Mouse (Mus musculus) MEL (cell line): ENCODE results near the gene Bloc1s5. TPM values are rescaled to one million over a fixed set of nuclear protein-coding genes. Genes with fewer than 3 reads are reported as not detected.

ENCODE experiments used
- DNase-seq: peaks from one replicate; pipeline ENCODE4 v3.0.0; 2011; ENCODE audit warnings: low read depth, low spot score
- H3K27ac ChIP-seq: 2 replicates; pipeline ENCODE4 v1.5.1; 2012; ENCODE audit warnings: low read depth, mild to moderate bottlenecking, control low read depth, low read length, moderate library complexity; ENCODE audit not compliant: control insufficient read depth
- H3K27me3 ChIP-seq, 2 experiments: fragments of 150-350 bp in 1 of 2; sonication (generic) in 1 of 2; 2 replicates each; pipeline ENCODE4 v1.6.1; 2012; ENCODE audit warnings: low read length in 2 of 2, mild to moderate bottlenecking in 2 of 2, improper control_type of control experiment in 1 of 2, moderate library complexity in 1 of 2; ENCODE audit not compliant: insufficient read depth in 2 of 2, control insufficient read depth in 1 of 2
- H3K36me3 ChIP-seq, 2 experiments: 2 replicates each; pipeline ENCODE4 v1.6.1; 2012 to 2014; ENCODE audit warnings: low read length in 2 of 2, improper control_type of control experiment in 1 of 2, inconsistent platforms in 1 of 2, mild to moderate bottlenecking in 1 of 2; ENCODE audit not compliant: insufficient read depth in 2 of 2, control insufficient read depth in 1 of 2
- H3K4me1 ChIP-seq, 2 experiments: fragments of 150-350 bp in 1 of 2; sonication (generic) in 1 of 2; 2 replicates each; pipeline ENCODE4 v1.6.1; 2012; ENCODE audit warnings: low read length in 2 of 2, improper control_type of control experiment in 1 of 2, mild to moderate bottlenecking in 1 of 2; ENCODE audit not compliant: insufficient read depth in 2 of 2, control insufficient read depth in 1 of 2
- H3K4me3 ChIP-seq, 2 experiments: fragments of 150-350 bp in 1 of 2; sonication (generic) in 1 of 2; 2 replicates each; pipeline ENCODE4 v1.5.1; 2012; ENCODE audit warnings: low read depth in 2 of 2, low read length in 2 of 2, mild to moderate bottlenecking in 2 of 2, moderate library complexity in 2 of 2, control low read depth in 1 of 2, improper control_type of control experiment in 1 of 2; ENCODE audit not compliant: control insufficient read depth in 1 of 2, insufficient read depth in 1 of 2
- H3K79me2 ChIP-seq: 2 replicates; pipeline ENCODE4 v1.6.1; 2012; ENCODE audit warnings: mild to moderate bottlenecking, low read length, moderate library complexity; ENCODE audit not compliant: control insufficient read depth, poor library complexity, insufficient read depth
- H3K9ac ChIP-seq: 2 replicates; pipeline ENCODE4 v1.6.1; 2012; ENCODE audit warnings: low read depth, mild to moderate bottlenecking, control low read depth, low read length, moderate library complexity; ENCODE audit not compliant: control insufficient read depth, poor library complexity, severe bottlenecking
- H3K9me3 ChIP-seq: fragments of 150-350 bp; sonication (generic); replicated peaks from 2 replicates; pipeline ENCODE4 v1.6.1; 2012; ENCODE audit warnings: mild to moderate bottlenecking, low read length, improper control_type of control experiment, moderate library complexity; ENCODE audit not compliant: insufficient read depth
- CHD1 ChIP-seq: IDR thresholded peaks from 2 replicates; pipeline ENCODE4 v1.6.1; 2012; ENCODE audit warnings: low read depth, mild to moderate bottlenecking, inconsistent platforms, low read length, improper control_type of control experiment
- CTCF ChIP-seq, 3 experiments: IDR thresholded peaks in 2 of 3; conservative IDR thresholded peaks in 1 of 3; 2 replicates each; pipeline ENCODE4 v1.5.1; 2011 to 2012; ENCODE audit warnings: low read length in 3 of 3, low read depth in 2 of 3, mild to moderate bottlenecking in 2 of 3, improper control_type of control experiment in 1 of 3, inconsistent platforms in 1 of 3, mixed read lengths in 1 of 3, moderate library complexity in 1 of 3; ENCODE audit not compliant: control insufficient read depth in 1 of 3, insufficient read depth in 1 of 3, poor library complexity in 1 of 3, severe bottlenecking in 1 of 3
- ELF1 ChIP-seq: IDR thresholded peaks from 2 replicates; pipeline ENCODE4 v1.6.1; 2014; ENCODE audit warnings: low read depth, mild to moderate bottlenecking, inconsistent platforms, low read length, improper control_type of control experiment, moderate library complexity
- EP300 ChIP-seq, 2 experiments: IDR thresholded peaks; 2 replicates each; pipeline ENCODE4 v1.6.1; 2011; ENCODE audit warnings: improper control_type of control experiment in 2 of 2, low read length in 2 of 2, low read depth in 1 of 2, mild to moderate bottlenecking in 1 of 2
- ETS1 ChIP-seq: IDR thresholded peaks from 2 replicates; pipeline ENCODE4 v1.6.1; 2012; ENCODE audit warnings: low read depth, mild to moderate bottlenecking, inconsistent platforms, low read length, improper control_type of control experiment, moderate library complexity
- GATA1 ChIP-seq: IDR thresholded peaks from 2 replicates; pipeline ENCODE4 v1.6.1; 2011; ENCODE audit warnings: low read depth, low read length, improper control_type of control experiment
- HCFC1 ChIP-seq: IDR thresholded peaks from 2 replicates; pipeline ENCODE4 v1.6.1; 2012; ENCODE audit warnings: low read depth, mild to moderate bottlenecking, inconsistent platforms, low read length, improper control_type of control experiment, moderate library complexity
- JUND ChIP-seq: IDR thresholded peaks from 2 replicates; pipeline ENCODE4 v1.6.1; 2011; ENCODE audit warnings: low read depth, mild to moderate bottlenecking, improper control_type of control experiment, low read length
- MAFK ChIP-seq: IDR thresholded peaks from 2 replicates; pipeline ENCODE4 v1.6.1; 2011; ENCODE audit warnings: low read depth, mild to moderate bottlenecking, low read length, improper control_type of control experiment, borderline replicate concordance
- MAX ChIP-seq: IDR thresholded peaks from 2 replicates; pipeline ENCODE4 v1.6.1; 2011; ENCODE audit warnings: low read length, improper control_type of control experiment
- MEF2A ChIP-seq: IDR thresholded peaks from 2 replicates; pipeline ENCODE4 v1.6.1; 2014; ENCODE audit warnings: low read depth, mild to moderate bottlenecking, inconsistent platforms, low read length, improper control_type of control experiment; ENCODE audit not compliant: poor library complexity, insufficient replicate concordance, severe bottlenecking; ENCODE audit errors: extremely low read depth
- MXI1 ChIP-seq: IDR thresholded peaks from 2 replicates; pipeline ENCODE4 v1.6.1; 2011; ENCODE audit warnings: mild to moderate bottlenecking, low read depth, low read length, improper control_type of control experiment
- MYB ChIP-seq: IDR thresholded peaks from 2 replicates; pipeline ENCODE4 v1.6.1; 2011; ENCODE audit warnings: mild to moderate bottlenecking, low read depth, low read length, improper control_type of control experiment
- POLR2A ChIP-seq, 2 experiments: IDR thresholded peaks; 2 replicates each; pipeline ENCODE4 v1.6.1; 2011 to 2012; ENCODE audit warnings: low read length in 2 of 2, mild to moderate bottlenecking in 2 of 2, control low read depth in 1 of 2, improper control_type of control experiment in 1 of 2, low read depth in 1 of 2, moderate library complexity in 1 of 2; ENCODE audit not compliant: control insufficient read depth in 1 of 2, insufficient read depth in 1 of 2, poor library complexity in 1 of 2
- POLR2AphosphoS5 ChIP-seq: IDR thresholded peaks from 2 replicates; pipeline ENCODE4 v1.6.1; 2012; ENCODE audit warnings: low read depth, borderline replicate concordance, mild to moderate bottlenecking, inconsistent platforms, low read length, moderate library complexity, mixed read lengths
- RAD21 ChIP-seq: IDR thresholded peaks from 2 replicates; pipeline ENCODE4 v1.6.1; 2011; ENCODE audit warnings: mild to moderate bottlenecking, low read depth, low read length, improper control_type of control experiment
- RCOR1 ChIP-seq: IDR thresholded peaks from 2 replicates; pipeline ENCODE4 v1.6.1; 2012; ENCODE audit warnings: low read depth, mild to moderate bottlenecking, inconsistent platforms, low read length, improper control_type of control experiment
- SIN3A ChIP-seq: IDR thresholded peaks from 2 replicates; pipeline ENCODE4 v1.6.1; 2012; ENCODE audit warnings: low read length, improper control_type of control experiment, inconsistent platforms
- SMC3 ChIP-seq: IDR thresholded peaks from 2 replicates; pipeline ENCODE4 v1.6.1; 2011; ENCODE audit warnings: low read depth, low read length, improper control_type of control experiment
- TCF12 ChIP-seq: IDR thresholded peaks from 2 replicates; pipeline ENCODE4 v1.6.1; 2014; ENCODE audit warnings: low read depth, mild to moderate bottlenecking, inconsistent platforms, low read length, improper control_type of control experiment, moderate library complexity
- ZC3H11A ChIP-seq: IDR thresholded peaks from 2 replicates; pipeline ENCODE4 v1.6.1; 2012; ENCODE audit warnings: low read depth, mild to moderate bottlenecking, inconsistent platforms, low read length, improper control_type of control experiment
- ZKSCAN1 ChIP-seq: IDR thresholded peaks from 2 replicates; pipeline ENCODE4 v1.6.1; 2012; ENCODE audit warnings: low read depth, mild to moderate bottlenecking, inconsistent platforms, low read length, improper control_type of control experiment, moderate library complexity
- ZNF384 ChIP-seq: IDR thresholded peaks from 2 replicates; pipeline ENCODE4 v1.6.1; 2012; ENCODE audit warnings: low read depth, mild to moderate bottlenecking, inconsistent platforms, low read length, improper control_type of control experiment
- polyA plus RNA-seq, 2 experiments: library from polyadenylated mRNA; stranded (reverse) in 1 of 2; unstranded in 1 of 2; fragments of >175 nt in 1 of 2; fragments of >200 nt in 1 of 2; gene quantifications; 2 replicates each; pipeline versions ENCODE4 v1.2.1 to v1.2.4; 2012; ENCODE audit warnings: low replicate concordance in 2 of 2, low read depth in 1 of 2; ENCODE audit not compliant: insufficient read length in 2 of 2, insufficient read depth in 1 of 2, missing spikeins in 1 of 2
- total RNA-seq: library from RNA; depleted of rRNA; stranded (reverse); fragments of 300-350 nt; gene quantifications from 2 replicates; pipeline ENCODE4 v1.2.3, GENCODE M21; 2012

Gene Bloc1s5
- total and polyA plus RNA-seq, 3 experiments = 12.3 to 16.2 TPM; not detected in 1

GRCm38 (mm10) chr13:38632556-38632955, 2.4 kb downstream of the Bloc1s5 start (continued):
- peak; percentile 85; the same call in 1 of the 2 replicates for TF ChIP-seq JUND
- TF ChIP-seq POLR2AphosphoS5 = no peak

DNA sequence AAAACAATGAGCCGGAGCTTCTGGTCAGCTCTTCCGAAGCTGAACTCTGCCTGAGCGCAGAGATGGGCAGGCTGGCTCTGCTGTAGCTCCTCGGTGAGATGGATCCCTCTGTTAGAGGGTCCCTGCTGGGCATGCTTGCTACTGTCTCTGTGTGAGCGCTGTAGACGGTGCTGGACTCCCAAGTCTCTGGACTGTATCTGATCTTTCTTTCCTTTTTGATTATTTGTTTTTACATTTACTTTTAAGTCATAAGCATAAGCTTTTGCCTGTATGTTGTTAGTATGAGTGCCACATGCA, 8.7 kb downstream of the Bloc1s5 start:
- H3K9ac ChIP-seq = no peak overlapping the region
- no peak overlapping the region for H3K27ac ChIP-seq
- H3K27me3 ChIP-seq = no peaks in the 10 kb centered on the region
- no peak overlapping the region for H3K4me3 ChIP-seq
- peaks cover 3 to 7% of the 10 kb centered on the region in 2 experiments; a peak in 3 of 4 replicates for H3K36me3 ChIP-seq
- H3K4me1 ChIP-seq = peaks cover 5 to 13% of the 10 kb centered on the region in 2 experiments; a peak in 2 of 4 replicates
- no peak for DNase-seq
- no peak for TF ChIP-seq RAD21
- no peak for TF ChIP-seq MYB
- no peak for TF ChIP-seq RCOR1
- no peak for TF ChIP-seq MAFK
- H3K9me3 ChIP-seq = no peaks in the 10 kb centered on the region
- no peaks in the 10 kb centered on the region for H3K79me2 ChIP-seq

DNA sequence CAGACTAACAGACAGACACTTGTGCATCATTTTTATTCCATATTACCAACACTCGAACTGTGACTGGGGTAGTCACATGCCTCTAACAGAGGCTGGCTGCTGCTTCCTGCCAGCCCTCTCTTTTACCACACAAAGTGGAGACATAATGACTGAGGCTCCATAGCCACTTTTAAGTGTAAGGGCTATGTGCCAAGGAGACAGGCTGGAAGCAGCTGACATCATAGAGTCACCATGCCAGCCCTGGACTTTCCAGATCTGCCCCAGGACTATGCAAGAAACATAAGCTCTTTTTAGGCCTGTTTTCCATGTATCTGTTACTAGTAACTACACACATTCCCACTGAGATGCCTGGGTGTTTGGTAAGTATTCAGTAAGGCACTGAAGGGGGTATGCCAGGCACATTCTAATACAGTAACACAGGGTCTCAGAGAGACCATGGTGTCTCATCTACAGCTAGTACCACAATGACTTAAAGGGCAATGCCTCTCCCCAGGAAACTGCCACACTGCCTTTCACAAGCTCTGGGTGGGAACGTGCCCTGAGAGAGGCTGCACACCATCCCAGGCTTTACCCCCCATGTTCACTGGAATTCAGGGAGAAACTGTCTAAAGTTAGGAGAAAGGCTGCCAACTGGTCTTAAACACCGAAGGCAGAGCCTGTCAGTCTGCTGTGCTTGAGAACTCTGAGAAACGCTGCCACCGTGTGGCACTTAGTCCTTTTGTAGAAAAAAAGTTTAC, 9.2 kb downstream of the Bloc1s5 start:
- peaks cover 5 to 10% of the 10 kb centered on the region in 2 experiments; a peak in 2 of 4 replicates for H3K4me1 ChIP-seq
- no peak overlapping the region for H3K9ac ChIP-seq
- no peak overlapping the region for H3K27ac ChIP-seq
- H3K36me3 ChIP-seq = peaks cover 3 to 4% of the 10 kb centered on the region in 2 experiments; a peak in 3 of 4 replicates
- H3K27me3 ChIP-seq = no peaks in the 10 kb centered on the region
- no peaks in the 10 kb centered on the region for H3K79me2 ChIP-seq
- peak; percentile 67 for DNase-seq
- H3K9me3 ChIP-seq = no peaks in the 10 kb centered on the region
- TF ChIP-seq ZC3H11A = peak; percentile 31
- no peak for TF ChIP-seq POLR2AphosphoS5
- no peak for TF ChIP-seq TCF12
- TF ChIP-seq SIN3A = 0 out of 2 replicates have a peak, but pooled peaks have one; percentile 23
- TF ChIP-seq MXI1 = no peak
- no peak for TF ChIP-seq ETS1
- no peak for TF ChIP-seq EP300 (IDR thresholded peaks at IDR 0.05; ENCODE audit: low read depth in 1 of 2, low read length in 2 of 2)
- no peak for TF ChIP-seq ZKSCAN1
- TF ChIP-seq HCFC1 = no peak
- TF ChIP-seq CTCF (IDR thresholded peaks at IDR 0.05 in 2 of 3, conservative IDR thresholded peaks at IDR 0.05 in 1 of 3; ENCODE audit: control insufficient read depth in 1 of 3, insufficient read depth in 1 of 3, low read depth in 2 of 3, low read length in 3 of 3, poor library complexity in 1 of 3, severe bottlenecking in 1 of 3) = peak; percentile 15 to 70 (median 48); a peak in 4 of 6 replicates
- TF ChIP-seq POLR2A (IDR thresholded peaks at IDR 0.05; ENCODE audit: control insufficient read depth in 1 of 2, insufficient read depth in 1 of 2, low read depth in 1 of 2, low read length in 2 of 2, poor library complexity in 1 of 2) = no peak
- TF ChIP-seq ELF1 = no peak
- no peak for TF ChIP-seq MAX
- peak; percentile 58 for TF ChIP-seq RAD21
- peak; percentile 69 for TF ChIP-seq ZNF384
- TF ChIP-seq SMC3 = peak; percentile 57
- no peak for TF ChIP-seq MEF2A
- no peak for TF ChIP-seq JUND
- TF ChIP-seq GATA1 = no peak
- TF ChIP-seq CHD1 = no peak
- TF ChIP-seq MAFK = no peak
- TF ChIP-seq, all 39 proteins: peak for 6
- no peak overlapping the region for H3K4me3 ChIP-seq
